Mouse (Mus musculus): ENCODE data around the gene Mast3. TPM values are rescaled to one million over a fixed set of nuclear protein-coding genes. Genes with fewer than 3 reads are reported as not detected.

Mast3 gene
- total RNA-seq, 1 experiment from 2014 or later: 22.9 TPM

GRCm38 (mm10) chr8:70776496-70777444 lies 28.1 kb downstream of the Mast3 start, which contains the start of gene Pik3r2:
TSS of gene Pik3r2 (minus strand) at chr8:70776713.
- DNase-seq: peak; percentile 99

GRCm38 (mm10) chr8:70775851-70776495 lies 28.9 kb downstream of the Mast3 start:
- DNase-seq: peak; percentile 49

GRCm38 (mm10) chr8:70775227-70775626 lies 29.6 kb downstream of the Mast3 start:
- DNase-seq: no peak

- no peak for DNase-seq
These were observed 30.1 kb downstream of the Mast3 start for GRCm38 (mm10) chr8:70774740-70775139.

GRCm38 (mm10) chr8:70773833-70774232 lies 31.0 kb downstream of the Mast3 start:
- DNase-seq: peak; percentile 89

GRCm38 (mm10) chr8:70773410-70773809 lies 31.4 kb downstream of the Mast3 start:
- DNase-seq: no peak

- DNase-seq: no peak
These were observed 32.0 kb downstream of the Mast3 start for GRCm38 (mm10) chr8:70772890-70773289.

GRCm38 (mm10) chr8:70772075-70772474 lies 32.8 kb downstream of the Mast3 start:
- no peak for DNase-seq

GRCm38 (mm10) chr8:70771217-70771616 lies 33.6 kb downstream of the Mast3 start:
- no peak for DNase-seq

GRCm38 (mm10) chr8:70770748-70771147 lies 34.1 kb downstream of the Mast3 start:
- DNase-seq: no peak

- DNase-seq: no peak
These were observed 35.0 kb downstream of the Mast3 start for GRCm38 (mm10) chr8:70769858-70770257.

- peak; percentile 98 for DNase-seq
These were observed 35.5 kb downstream of the Mast3 start for GRCm38 (mm10) chr8:70769359-70769758.

GRCm38 (mm10) chr8:70768956-70769355 lies 35.9 kb downstream of the Mast3 start:
- DNase-seq: no peak

GRCm38 (mm10) chr8:70768231-70768776 lies 36.5 kb downstream of the Mast3 start:
- no peak for DNase-seq

- no peak for DNase-seq
These were observed 37.4 kb downstream of the Mast3 start for GRCm38 (mm10) chr8:70767503-70767902.

GRCm38 (mm10) chr8:70766571-70767440 lies 38.0 kb downstream of the Mast3 start:
- peak; percentile 81 for DNase-seq

- peak; percentile 76 for DNase-seq
These were observed 38.9 kb downstream of the Mast3 start for GRCm38 (mm10) chr8:70765838-70766570.

- DNase-seq: no peak
These were observed 39.5 kb downstream of the Mast3 start for GRCm38 (mm10) chr8:70765329-70765728.

- no peak for DNase-seq
These were observed 40.2 kb downstream of the Mast3 start for GRCm38 (mm10) chr8:70764676-70765075.

GRCm38 (mm10) chr8:70764026-70764425 lies 40.8 kb downstream of the Mast3 start:
- DNase-seq: no peak

GRCm38 (mm10) chr8:70763354-70763753 lies 41.5 kb downstream of the Mast3 start:
- peak; percentile 81 for DNase-seq
